Mouse (Mus musculus) heart, embryonic 15.5 days (tissue): ENCODE measurements at regions not wholly inside any gene's neighbourhood (a gene's known extent, or its start where the extent isn't known, plus 50 kb on each side); places are given as distances from the start of the nearest gene placed in this dataset.

ENCODE experiments used
- ATAC-seq: fragments of 200-750 bp; cut with Nextera tagmentation; replicated peaks from 2 replicates; pipeline ENCODE4 v1.8.0; 2017; ENCODE audit warnings: low read depth, moderate TSS enrichment; ENCODE audit not compliant: insufficient number of reproducible peaks, insufficient read depth, low FRiP score
- H3K27ac ChIP-seq: fragments of 300-500 bp; sonication (generic); 2 replicates; pipeline ENCODE4 v1.5.1; 2015; ENCODE audit warnings: mild to moderate bottlenecking, inconsistent platforms
- H3K27me3 ChIP-seq: fragments of 300-500 bp; sonication (generic); 2 replicates; pipeline ENCODE4 v1.6.1; 2015; ENCODE audit warnings: inconsistent platforms
- H3K36me3 ChIP-seq: fragments of 300-500 bp; sonication (generic); 2 replicates; pipeline ENCODE4 v1.6.1; 2015; ENCODE audit warnings: mild to moderate bottlenecking, inconsistent platforms
- H3K4me1 ChIP-seq: fragments of 300-500 bp; sonication (generic); replicated peaks from 2 replicates; pipeline ENCODE4 v1.6.1; 2015; ENCODE audit warnings: inconsistent platforms
- H3K4me2 ChIP-seq: fragments of 300-500 bp; sonication (generic); 2 replicates; pipeline ENCODE4 v1.6.1; 2015; ENCODE audit warnings: inconsistent platforms, mild to moderate bottlenecking, moderate library complexity
- H3K4me3 ChIP-seq: fragments of 300-500 bp; sonication (generic); 2 replicates; pipeline ENCODE4 v1.5.1; 2015; ENCODE audit warnings: mild to moderate bottlenecking, inconsistent platforms
- H3K9ac ChIP-seq: fragments of 300-500 bp; sonication (generic); 2 replicates; pipeline ENCODE4 v1.6.1; 2015; ENCODE audit warnings: mild to moderate bottlenecking, inconsistent platforms
- H3K9me3 ChIP-seq: fragments of 300-500 bp; sonication (generic); replicated peaks from 2 replicates; pipeline ENCODE4 v1.6.1; 2016; ENCODE audit warnings: inconsistent platforms
- WGBS: fragments of 180-500 bp; shearing (Covaris S2); methylation state at CpG from one replicate; pipeline ENCODE4 v1.1.7; 2015; ENCODE audit warnings: mixed read lengths; 5-methylcytosine and 5-hydroxymethylcytosine counted together

DNA sequence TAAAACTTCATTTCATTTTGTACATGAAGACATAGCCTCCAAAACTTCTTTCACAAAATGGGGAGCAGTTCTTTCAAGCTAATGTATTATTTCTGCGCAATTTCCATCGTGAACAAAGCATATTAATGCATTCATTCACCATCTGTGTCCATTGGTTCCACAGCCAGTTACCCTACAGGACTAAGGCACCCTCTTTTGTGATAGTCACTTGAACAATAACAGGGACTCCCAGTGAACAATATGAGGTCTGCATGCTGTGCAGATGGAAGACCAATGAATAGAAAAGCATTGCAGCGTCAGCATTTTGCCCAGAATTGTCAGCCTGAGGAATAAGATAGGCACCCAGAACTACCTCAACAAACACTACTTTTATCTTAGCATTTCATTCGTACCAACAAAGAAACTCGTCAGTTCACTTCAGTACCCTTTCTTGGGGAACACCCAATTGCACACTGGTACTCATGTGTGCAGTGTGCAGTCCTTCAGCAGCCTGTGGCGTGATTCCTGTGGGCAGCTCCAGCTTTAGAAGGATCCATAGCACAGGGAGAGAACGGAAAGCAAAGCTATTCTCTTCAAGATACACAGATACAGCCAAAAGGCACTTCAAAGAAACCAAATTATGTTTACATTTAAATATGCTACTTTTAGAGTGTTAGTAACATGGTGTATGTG, 476.2 kb upstream of the Nr3c2 start:
- WGBS, result 84% methylated on average over 7 of the region's 7 CpGs
- ATAC-seq, result no peak

DNA sequence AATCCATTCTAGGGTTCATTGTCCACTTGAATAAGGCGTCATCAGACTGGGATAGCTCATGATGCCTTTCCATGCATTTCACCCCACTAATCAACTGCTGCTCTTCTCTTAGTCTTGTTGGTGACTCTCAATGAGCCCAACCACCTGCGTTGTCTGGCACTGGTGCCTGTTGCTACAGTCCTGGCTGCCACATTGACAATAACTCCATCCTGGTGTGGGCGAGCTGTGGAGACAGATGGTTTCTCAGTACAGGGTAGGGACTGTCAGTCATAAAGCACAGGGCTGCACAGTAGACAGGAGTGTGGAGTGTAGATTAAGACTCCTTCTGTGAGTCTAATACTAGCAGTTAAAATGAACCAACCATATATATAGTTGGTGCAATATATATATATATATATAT, 469.4 kb upstream of the Nr3c2 start:
- H3K4me1 ChIP-seq, result no peaks in the 10 kb centered on the region
- no peaks in the 10 kb centered on the region for H3K36me3 ChIP-seq
- H3K9ac ChIP-seq, result no peak overlapping the region
- H3K27ac ChIP-seq, result no peak overlapping the region
- H3K4me3 ChIP-seq, result no peak overlapping the region
- no peaks in the 10 kb centered on the region for H3K9me3 ChIP-seq
- 85% methylated on average over 3 of the region's 3 CpGs for WGBS
- ATAC-seq, result no peak
- no peaks in the 10 kb centered on the region for H3K27me3 ChIP-seq
- no peak overlapping the region for H3K4me2 ChIP-seq

More for the DNA sequence above, 476.2 kb upstream of the Nr3c2 start:
- Histone ChIP-seq H3K9me3 (no peaks in the 10 kb centered on the region), H3K9ac (no peak overlapping the region), H3K36me3 (no peaks in the 10 kb centered on the region), H3K27me3 (no peaks in the 10 kb centered on the region), H3K4me2 (no peak overlapping the region), H3K27ac (no peak overlapping the region), H3K4me1 (no peaks in the 10 kb centered on the region), H3K4me3 (no peak overlapping the region)

DNA sequence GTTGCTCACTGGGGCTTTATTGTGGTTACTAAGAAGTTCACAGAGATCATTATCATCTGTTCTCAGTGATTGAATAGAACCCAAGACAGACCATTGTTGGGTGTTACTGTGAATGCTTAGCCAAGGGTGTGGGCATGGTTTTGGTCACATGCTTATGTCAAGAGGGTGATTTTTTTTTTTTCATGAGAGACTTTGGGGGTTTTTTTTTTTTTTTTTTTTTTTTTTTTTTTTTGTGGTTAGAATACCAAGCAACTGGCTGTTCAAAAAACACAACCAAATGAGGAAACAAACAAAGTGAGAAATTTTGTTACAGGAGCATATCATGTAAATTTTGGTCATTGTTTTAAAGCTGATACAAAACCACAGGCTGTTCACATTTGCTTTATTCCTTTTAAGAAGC, 466.4 kb upstream of the Nr3c2 start:
- H3K9me3 ChIP-seq, result no peaks in the 10 kb centered on the region
- H3K27ac ChIP-seq, result no peak overlapping the region
- no peak overlapping the region for H3K4me3 ChIP-seq
- H3K4me1 ChIP-seq, result no peaks in the 10 kb centered on the region
- no peak overlapping the region for H3K4me2 ChIP-seq
- no peak overlapping the region for H3K9ac ChIP-seq
- no peaks in the 10 kb centered on the region for H3K27me3 ChIP-seq
- H3K36me3 ChIP-seq, result no peaks in the 10 kb centered on the region
- no peak for ATAC-seq

DNA sequence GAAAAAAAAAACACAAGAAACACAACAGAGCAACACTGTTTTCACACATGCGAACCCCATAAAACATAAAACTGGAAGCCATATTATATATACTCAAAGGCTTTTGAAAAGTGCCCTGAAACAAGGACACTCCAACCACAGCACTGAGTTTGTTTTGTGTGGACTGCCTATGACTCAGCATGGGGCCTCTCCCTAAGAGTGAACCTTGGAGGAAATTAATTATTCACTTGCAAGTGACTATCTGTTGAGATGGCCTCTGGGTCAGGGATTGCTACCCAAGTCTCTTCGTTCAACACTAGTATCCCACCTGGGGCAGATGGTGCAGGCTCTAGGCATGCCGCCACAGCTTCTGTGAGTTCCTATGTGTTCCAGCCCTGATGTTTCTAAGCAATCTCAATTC, 461.3 kb upstream of the Nr3c2 start:
- H3K4me1 ChIP-seq, result no peaks in the 10 kb centered on the region
- WGBS, result 72% methylated on average over 3 of the region's 3 CpGs
- H3K27ac ChIP-seq, result no peak overlapping the region
- no peak overlapping the region for H3K4me3 ChIP-seq
- H3K9ac ChIP-seq, result no peak overlapping the region
- no peak overlapping the region for H3K4me2 ChIP-seq
- H3K36me3 ChIP-seq, result no peaks in the 10 kb centered on the region
- H3K9me3 ChIP-seq, result no peaks in the 10 kb centered on the region
- ATAC-seq, result no peak
- H3K27me3 ChIP-seq, result no peaks in the 10 kb centered on the region

DNA sequence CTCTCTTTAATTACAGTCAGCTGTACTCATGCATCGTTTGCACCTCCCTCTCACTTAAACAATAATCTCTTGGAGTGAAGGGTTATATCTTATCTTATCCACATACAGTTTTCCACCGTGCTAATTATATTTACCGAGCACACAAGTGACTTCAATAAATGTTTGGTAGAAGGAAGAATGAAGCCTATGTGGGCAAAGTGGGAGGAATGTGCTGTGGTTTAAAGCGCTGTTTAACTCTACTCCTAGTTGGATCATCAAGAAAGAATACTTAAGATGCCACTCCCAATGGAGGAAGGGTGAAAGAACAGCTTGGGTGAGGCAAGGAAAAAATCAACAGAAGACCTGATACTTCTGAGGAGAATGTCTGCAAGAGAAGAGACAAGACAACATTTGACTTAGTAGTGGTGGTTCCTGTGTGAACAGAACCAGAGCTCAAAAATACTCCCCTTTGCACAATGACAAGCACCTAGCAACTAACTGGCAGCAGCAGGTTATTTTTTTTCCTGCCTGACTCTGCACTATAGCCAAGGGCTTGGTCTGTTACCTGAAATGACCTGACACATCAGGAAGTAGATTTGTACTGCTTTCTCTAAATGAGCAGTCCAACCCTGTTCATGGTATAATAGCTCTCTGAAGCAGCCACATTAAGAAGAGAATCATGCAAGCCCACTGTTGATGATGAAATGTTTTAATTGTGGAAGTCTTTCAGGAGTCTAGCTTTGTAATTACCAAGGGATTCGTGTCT, 424.6 kb upstream of the Nr3c2 start:
- no peak overlapping the region for H3K27ac ChIP-seq
- no peak for ATAC-seq
- no peaks in the 10 kb centered on the region for H3K4me1 ChIP-seq
- no peak overlapping the region for H3K4me2 ChIP-seq
- no peak overlapping the region for H3K4me3 ChIP-seq
- H3K9ac ChIP-seq, result no peak overlapping the region
- WGBS, result 50% methylated on average over 5 of the region's 5 CpGs
- H3K36me3 ChIP-seq, result no peaks in the 10 kb centered on the region
- no peaks in the 10 kb centered on the region for H3K9me3 ChIP-seq
- H3K27me3 ChIP-seq, result no peaks in the 10 kb centered on the region

DNA sequence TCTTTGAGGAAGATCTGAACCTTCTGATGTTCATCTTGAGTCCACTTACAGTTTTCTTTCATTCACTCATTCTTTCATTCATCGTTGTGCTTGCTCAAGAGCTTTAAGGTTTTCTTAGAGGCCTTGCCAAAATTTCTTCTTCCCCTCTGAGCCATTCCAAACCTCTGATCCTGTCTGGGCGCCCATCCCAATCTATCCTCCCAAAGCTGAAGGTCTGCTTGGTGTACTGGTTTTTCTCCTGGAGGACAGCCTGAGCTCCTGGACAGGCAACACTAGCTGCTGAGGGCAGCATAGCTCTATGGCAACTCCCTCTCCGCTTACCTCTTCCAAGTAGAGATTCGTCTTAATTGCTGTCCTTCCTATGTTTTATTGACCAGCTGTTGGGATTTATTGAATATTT, 420.3 kb upstream of the Nr3c2 start:
- H3K4me2 ChIP-seq, result no peak overlapping the region
- no peaks in the 10 kb centered on the region for H3K36me3 ChIP-seq
- H3K27ac ChIP-seq, result no peak overlapping the region
- H3K9ac ChIP-seq, result no peak overlapping the region
- H3K4me1 ChIP-seq, result no peaks in the 10 kb centered on the region
- no peaks in the 10 kb centered on the region for H3K9me3 ChIP-seq
- H3K27me3 ChIP-seq, result no peaks in the 10 kb centered on the region
- no peak overlapping the region for H3K4me3 ChIP-seq
- 82% methylated on average over 4 of the region's 4 CpGs for WGBS
- no peak for ATAC-seq

DNA sequence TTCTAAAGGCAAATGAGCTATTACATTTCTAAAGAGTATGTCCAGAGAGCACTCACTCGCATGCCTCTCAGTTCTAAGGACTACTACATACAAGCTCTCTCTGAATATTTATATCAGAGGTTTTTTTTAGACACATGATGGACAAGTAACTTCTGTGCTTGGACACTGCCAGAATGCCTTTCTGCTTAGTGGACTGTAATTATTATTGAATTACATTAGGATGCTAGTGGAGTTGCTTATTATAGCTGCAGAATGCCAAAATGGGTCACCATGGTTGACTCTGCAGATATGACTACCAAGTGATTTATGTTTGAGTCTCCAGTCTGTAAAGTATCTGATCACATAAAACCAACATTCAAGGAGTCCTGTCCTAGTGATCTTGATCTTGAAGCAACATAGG, 395.6 kb upstream of the Nr3c2 start:
- Histone ChIP-seq H3K9me3 (no peaks in the 10 kb centered on the region), H3K9ac (no peak overlapping the region), H3K4me2 (no peak overlapping the region), H3K4me3 (no peak overlapping the region), H3K27me3 (no peaks in the 10 kb centered on the region), H3K36me3 (no peaks in the 10 kb centered on the region), H3K27ac (no peak overlapping the region), H3K4me1 (0 out of 2 replicates have a peak, but pooled peaks cover 2% of the 10 kb centered on the region)
- ATAC-seq, result no peak
- WGBS, result 65% methylated on average over 1 of the region's 1 CpGs

DNA sequence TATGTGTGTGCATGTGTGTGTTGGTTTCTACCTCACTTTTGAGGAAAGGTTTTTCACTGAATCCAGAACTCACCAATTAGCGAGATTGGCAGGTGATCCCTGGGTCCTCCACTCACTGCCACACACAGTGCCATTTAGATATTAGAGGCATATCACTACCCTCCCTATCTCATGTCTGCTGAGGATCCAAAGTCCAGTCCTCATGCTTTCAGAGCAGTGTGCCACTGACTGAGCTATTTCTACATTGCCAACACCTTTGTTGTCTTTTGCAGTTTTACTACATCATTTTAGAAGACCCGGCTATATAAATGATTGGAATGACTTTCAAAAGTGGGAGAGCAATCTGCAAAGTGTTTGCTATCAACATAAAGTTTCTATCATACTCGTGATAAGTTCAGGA, 392.0 kb upstream of the Nr3c2 start:
- 70% methylated on average over 3 of the region's 3 CpGs for WGBS

DNA sequence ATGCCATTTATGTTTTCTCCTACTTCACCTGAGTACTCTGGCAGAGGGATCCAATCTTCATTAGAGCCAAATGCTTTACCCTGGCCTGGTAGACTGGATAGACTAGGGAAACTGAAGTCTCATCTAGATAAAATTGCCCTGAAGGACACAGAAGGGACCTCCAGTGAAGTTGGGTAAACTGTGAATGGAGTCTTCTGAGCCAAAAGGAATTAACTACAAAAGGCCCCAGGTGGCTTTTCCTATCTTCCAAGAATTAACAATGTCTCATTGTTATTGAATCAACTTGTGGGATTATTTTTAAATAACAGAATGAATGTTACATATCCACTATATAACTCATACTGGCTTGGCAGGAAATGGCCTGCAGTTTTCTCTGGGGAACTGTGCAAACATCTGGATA, 390.0 kb upstream of the Nr3c2 start:
- ATAC-seq, result no peak
- no peaks in the 10 kb centered on the region for H3K9me3 ChIP-seq
- H3K9ac ChIP-seq, result no peak overlapping the region
- no peaks in the 10 kb centered on the region for H3K27me3 ChIP-seq
- H3K36me3 ChIP-seq, result no peaks in the 10 kb centered on the region
- H3K4me2 ChIP-seq, result no peak overlapping the region
- H3K4me3 ChIP-seq, result no peak overlapping the region
- no peaks in the 10 kb centered on the region for H3K4me1 ChIP-seq
- H3K27ac ChIP-seq, result no peak overlapping the region

More for the DNA sequence above, 392.0 kb upstream of the Nr3c2 start:
- no peak for ATAC-seq
- no peak overlapping the region for H3K27ac ChIP-seq
- no peak overlapping the region for H3K9ac ChIP-seq
- H3K4me3 ChIP-seq, result no peak overlapping the region
- H3K36me3 ChIP-seq, result no peaks in the 10 kb centered on the region
- no peaks in the 10 kb centered on the region for H3K9me3 ChIP-seq
- 0 out of 2 replicates have a peak, but pooled peaks cover 2% of the 10 kb centered on the region for H3K4me1 ChIP-seq
- H3K27me3 ChIP-seq, result no peaks in the 10 kb centered on the region
- H3K4me2 ChIP-seq, result no peak overlapping the region

DNA sequence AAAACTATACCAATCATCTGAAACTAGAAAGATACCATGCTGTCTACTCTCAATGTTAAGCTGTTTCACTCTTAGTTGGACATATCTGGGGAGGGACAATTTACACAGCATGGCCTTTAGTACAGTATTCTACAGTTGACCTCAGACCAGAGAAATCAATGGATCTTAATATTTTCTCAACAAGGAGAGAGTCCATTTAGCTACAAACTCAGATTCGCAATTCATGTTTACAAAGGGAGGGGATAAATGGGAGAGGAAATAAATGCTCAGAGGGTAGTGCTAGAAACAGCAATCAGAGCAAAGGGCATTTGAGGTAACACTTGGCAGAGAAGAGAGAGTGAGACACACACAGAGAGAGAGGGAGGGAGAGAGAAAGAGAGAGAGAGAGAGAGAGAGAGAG, 385.1 kb upstream of the Nr3c2 start:
- H3K4me2 ChIP-seq, result no peak overlapping the region
- H3K9me3 ChIP-seq, result no peaks in the 10 kb centered on the region
- no peaks in the 10 kb centered on the region for H3K36me3 ChIP-seq
- WGBS, result 70% methylated on average over 1 of the region's 1 CpGs
- H3K4me1 ChIP-seq, result no peaks in the 10 kb centered on the region
- H3K9ac ChIP-seq, result no peak overlapping the region
- H3K4me3 ChIP-seq, result no peak overlapping the region
- no peaks in the 10 kb centered on the region for H3K27me3 ChIP-seq
- H3K27ac ChIP-seq, result no peak overlapping the region
- ATAC-seq, result no peak

DNA sequence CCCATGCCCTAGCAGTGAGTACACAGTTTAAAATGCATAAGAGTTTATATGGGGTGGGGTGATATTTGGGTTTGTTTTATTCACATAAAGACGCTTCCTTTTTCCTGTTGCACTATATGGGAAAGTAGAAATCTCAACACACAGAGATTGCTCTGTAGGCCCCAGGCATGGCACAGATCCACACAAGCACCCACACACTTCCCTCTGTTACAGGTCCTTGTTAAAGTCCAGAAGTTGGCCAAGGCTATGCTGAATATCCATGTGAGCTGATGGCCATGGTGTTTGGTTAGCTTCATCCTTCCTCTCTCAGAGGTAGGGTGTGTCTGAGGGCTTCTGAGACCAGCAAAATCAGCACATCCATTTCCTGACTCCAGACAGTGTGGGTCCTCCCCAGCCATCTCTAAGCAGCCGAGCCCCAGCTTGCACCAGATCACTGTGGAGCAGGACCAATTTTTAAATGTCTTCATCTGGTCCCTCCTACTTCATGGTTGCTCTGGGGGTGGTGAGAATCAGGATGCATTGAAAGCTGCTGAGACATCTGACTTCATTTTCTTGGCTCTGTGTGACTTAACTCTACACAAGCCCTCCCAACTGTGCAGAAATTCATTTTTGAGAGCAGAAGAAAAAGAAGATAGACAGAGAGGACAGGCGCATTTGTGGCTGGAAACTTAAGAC, 360.3 kb upstream of the Nr3c2 start:
- ATAC-seq, result no peak
- 83% methylated on average over 3 of the region's 3 CpGs for WGBS

More for the DNA sequence above, 360.3 kb upstream of the Nr3c2 start:
- Histone ChIP-seq H3K27ac (no peak overlapping the region), H3K27me3 (no peaks in the 10 kb centered on the region), H3K4me1 (no peaks in the 10 kb centered on the region), H3K36me3 (no peaks in the 10 kb centered on the region), H3K9ac (no peak overlapping the region), H3K4me3 (no peak overlapping the region), H3K4me2 (no peak overlapping the region), H3K9me3 (no peaks in the 10 kb centered on the region)
